Mouse (Mus musculus) MEL (cell line): ENCODE data around the gene Dock7.

Experiments used
- CTCF ChIP-seq, 3 experiments: IDR thresholded peaks in 2 of 3; conservative IDR thresholded peaks in 1 of 3; 2 replicates each; pipeline ENCODE4 v1.5.1; 2011 to 2012; ENCODE audit warnings: low read length in 3 of 3, low read depth in 2 of 3, mild to moderate bottlenecking in 2 of 3, improper control_type of control experiment in 1 of 3, inconsistent platforms in 1 of 3, mixed read lengths in 1 of 3, moderate library complexity in 1 of 3; ENCODE audit not compliant: control insufficient read depth in 1 of 3, insufficient read depth in 1 of 3, poor library complexity in 1 of 3, severe bottlenecking in 1 of 3
- MAZ ChIP-seq: IDR thresholded peaks from 2 replicates; pipeline ENCODE4 v1.6.1; 2012; ENCODE audit warnings: low read depth, mild to moderate bottlenecking, inconsistent platforms, low read length, improper control_type of control experiment

DNA sequence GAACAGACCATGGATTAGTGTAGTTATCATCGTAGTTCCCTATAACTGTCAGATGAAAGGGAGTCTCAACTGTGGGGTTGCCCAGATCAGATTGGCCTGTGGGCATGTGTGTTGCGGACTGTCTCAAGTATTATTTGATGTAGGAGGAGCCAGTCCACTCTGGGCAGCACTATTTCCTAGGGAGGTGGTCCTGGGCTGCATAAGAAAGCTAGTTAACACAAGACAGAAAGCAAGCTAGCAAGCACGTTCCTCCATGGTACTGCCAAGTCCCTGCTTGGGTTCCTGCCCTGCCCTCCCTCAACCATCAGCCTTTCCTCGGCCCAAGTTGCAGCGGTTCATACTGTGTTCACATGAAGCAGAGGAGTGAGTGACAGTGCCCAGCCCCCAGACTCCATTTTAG lies 210.5 kb downstream of the Dock7 start:
- TF ChIP-seq MAZ (no peak), CTCF (IDR thresholded peaks at IDR 0.05 in 2 of 3, conservative IDR thresholded peaks at IDR 0.05 in 1 of 3; ENCODE audit: control insufficient read depth in 1 of 3, insufficient read depth in 1 of 3, low read depth in 2 of 3, low read length in 3 of 3, poor library complexity in 1 of 3, severe bottlenecking in 1 of 3) (no peak)
